10 mouse cellular contexts compared by ENCODE assay signal in genomic region chr8:13670011-13670471, GRCm38 (mm10). TPM values are rescaled to one million over a fixed set of nuclear protein-coding genes. Genes with fewer than 3 reads are reported as not detected.
A peak's percentile ranks its signal among the peaks of the same experiment; 100 is the strongest.
DNase-seq lines count a peak whose midpoint lies in the region; ATAC-seq and TF ChIP-seq lines count a peak whose summit lies in the region.
"Had no signal": no experiment of that assay in that cellular context is flagged by ENCODE, and none has a peak within 500 bp of the region (broad histone marks: within the 10 kb centered on the region; RNA-seq: fewer than 3 reads in every experiment).

No protein-coding gene starts in this region.

- H3K9me3 ChIP-seq in hindbrain, embryonic 13.5 days = no peaks in the 10 kb centered on the region
- no peaks in the 10 kb centered on the region for H3K9me3 ChIP-seq in hindbrain, embryonic 14.5 days (ENCODE audit: control insufficient read depth, low read length)

- no peak for TF ChIP-seq POLR2A in kidney, adult 2 months (IDR thresholded peaks at IDR 0.05; ENCODE audit: low read depth, low read length)

- no peak overlapping the region for H3K4me2 ChIP-seq in hindbrain, embryonic 13.5 days
- no peak overlapping the region for H3K4me2 ChIP-seq in hindbrain, embryonic 14.5 days (replicated peaks)

- WGBS in hindbrain, embryonic 13.5 days = 79% methylated on average over 17 of the region's 17 CpGs
- 88% methylated on average over 17 of the region's 17 CpGs for WGBS in hindbrain, embryonic 14.5 days
- 69% methylated on average over 17 of the region's 17 CpGs for WGBS in kidney, adult 2 months

- peaks cover 99% of the 10 kb centered on the region for H3K79me2 ChIP-seq in C2C12 (ENCODE audit: control insufficient read depth, insufficient read depth)

- no peak for ATAC-seq in hindbrain, embryonic 13.5 days (ENCODE audit: low FRiP score)
- ATAC-seq in hindbrain, embryonic 14.5 days (ENCODE audit: low FRiP score) = no peak
- ATAC-seq in megakaryocyte-erythroid progenitor cell, adult 5-6 weeks (replicated peaks; ENCODE audit: low FRiP score, low TSS enrichment, poor library complexity, severe bottlenecking) = no peak

- peak overlapping the region; percentile 8 for H3ac ChIP-seq in C2C12 (ENCODE audit: control insufficient read depth, insufficient read length, low read depth)

- H3K4me1 ChIP-seq in hindbrain, embryonic 13.5 days (replicated peaks) = peaks cover 40% of the 10 kb centered on the region
- H3K4me1 ChIP-seq in hindbrain, embryonic 14.5 days (replicated peaks; ENCODE audit: control insufficient read depth, insufficient read depth, low read length) = peaks cover 21% of the 10 kb centered on the region
- peaks cover 6% of the 10 kb centered on the region; the same call in 1 of the 2 replicates for H3K4me1 ChIP-seq in kidney, adult 2 months (ENCODE audit: control insufficient read depth, insufficient read depth, low read length)

- no peak overlapping the region for H3K4me3 ChIP-seq in hindbrain, embryonic 13.5 days
- H3K4me3 ChIP-seq in hindbrain, embryonic 14.5 days (replicated peaks; ENCODE audit: low read length) = no peak overlapping the region
- H3K4me3 ChIP-seq in C2C12 (ENCODE audit: insufficient read depth, poor library complexity, severe bottlenecking) = no peak overlapping the region
- no peak overlapping the region for H3K4me3 ChIP-seq in kidney, adult 2 months (ENCODE audit: insufficient read depth, low read depth, low read length)

- H3K9ac ChIP-seq in hindbrain, embryonic 13.5 days = peak overlapping the region; percentile 31; the same call in 1 of the 2 replicates
- H3K9ac ChIP-seq in hindbrain, embryonic 14.5 days = no peak overlapping the region
- H3K9ac ChIP-seq: liver, embryonic 14.5 days had no signal

- no peak for TF ChIP-seq CTCF in C2C12 (IDR thresholded peaks at IDR 0.05; ENCODE audit: control insufficient read depth, insufficient read depth, insufficient read length)
- no peak for TF ChIP-seq CTCF in kidney, adult 2 months (conservative IDR thresholded peaks at IDR 0.05; ENCODE audit: insufficient read depth, insufficient read length, low read depth, low read length)

- H3K27me3 ChIP-seq in hindbrain, embryonic 13.5 days = no peaks in the 10 kb centered on the region
- no peaks in the 10 kb centered on the region for H3K27me3 ChIP-seq in hindbrain, embryonic 14.5 days (ENCODE audit: control insufficient read depth, insufficient read depth, low read length)
- no peaks in the 10 kb centered on the region for H3K27me3 ChIP-seq in C2C12 (ENCODE audit: control insufficient read depth, insufficient read depth, insufficient read length)
- no peaks in the 10 kb centered on the region for H3K27me3 ChIP-seq in kidney, adult 2 months (replicated peaks; ENCODE audit: control insufficient read depth, insufficient read depth, low read length)

- peak overlapping the region; percentile 24; the same call in 1 of the 2 replicates for H3K27ac ChIP-seq in hindbrain, embryonic 13.5 days
- no peak overlapping the region for H3K27ac ChIP-seq in hindbrain, embryonic 14.5 days
- no peak overlapping the region for H3K27ac ChIP-seq in kidney, adult 2 months (ENCODE audit: insufficient read depth, low read depth, low read length)
- H3K27ac ChIP-seq: liver, embryonic 14.5 days had no signal

- no peak for DNase-seq in hindbrain, embryonic 14.5 days (ENCODE audit: low spot score)
- peak; percentile 74 for DNase-seq in cerebellum, postnatal 14 days
- peak; percentile 47 for DNase-seq in kidney, adult 2 months
- DNase-seq in natural killer cell, adult 2 months (ENCODE audit: low spot score in 2 of 2) = no peak
- DNase-seq in urinary bladder, postnatal 10 days (ENCODE audit: low spot score) = no peak
- DNase-seq: right cerebral cortex, postnatal 4 days had no signal

- H3K79me3 ChIP-seq in C2C12 (ENCODE audit: low read depth) = peaks cover 90% of the 10 kb centered on the region

- no peaks in the 10 kb centered on the region for H3K36me3 ChIP-seq in hindbrain, embryonic 13.5 days
- H3K36me3 ChIP-seq in hindbrain, embryonic 14.5 days (replicated peaks; ENCODE audit: control insufficient read depth, insufficient read depth) = no peaks in the 10 kb centered on the region
- H3K36me3 ChIP-seq in C2C12 (ENCODE audit: control insufficient read depth, insufficient read depth) = peaks cover 23% of the 10 kb centered on the region
- no peaks in the 10 kb centered on the region for H3K36me3 ChIP-seq in kidney, adult 2 months (ENCODE audit: control insufficient read depth, insufficient read depth, low read length)

TF ChIP-seq in C2C12, 6 proteins besides CTCF, POLR2A, EP300 and RAD21:
- TF ChIP-seq CEBPB (IDR thresholded peaks at IDR 0.05; ENCODE audit: low read depth) = no peak
- no peak for TF ChIP-seq MYOD1 (IDR thresholded peaks at IDR 0.05; ENCODE audit: control insufficient read depth, insufficient read length, low read depth)
- no peak for TF ChIP-seq FOSL1 (IDR thresholded peaks at IDR 0.05; ENCODE audit: insufficient read depth, low read length, poor library complexity, severe bottlenecking)
- no peak for TF ChIP-seq MAX (IDR thresholded peaks at IDR 0.05)
- TF ChIP-seq USF1 (IDR thresholded peaks at IDR 0.05; ENCODE audit: low read depth) = no peak
- TF ChIP-seq MYOG (IDR thresholded peaks at IDR 0.05; ENCODE audit: control insufficient read depth, extremely low read depth, insufficient read length) = no peak

RNA-seq across cellular contexts. Expression of gene Rasa3, which starts 7.4 kb away (rescaled TPM):
- 28.7 and 30.9 TPM in 2 replicates for polyA plus RNA-seq in hindbrain, embryonic 13.5 days (2015; fragmentation: Nextera tagmentation; extraction: Ambion mirVana)
- 32.6 and 37.3 TPM in 2 replicates for polyA plus RNA-seq in hindbrain, embryonic 14.5 days (2014; fragmentation: Nextera tagmentation; extraction: Ambion mirVana)
- 67.0 TPM for polyA plus RNA-seq in C2C12 (2012; fragmentation: generic; extraction: Trizol)
- polyA plus RNA-seq in kidney, adult 2 months (2012; rRNA removed) = 9.4 and 10.8 TPM in 2 replicates
- total RNA-seq in megakaryocyte-erythroid progenitor cell, adult 5-6 weeks (2014; fragmentation: Nextera tagmentation) = 34.4 and 36.2 TPM in 2 replicates
- 25.9 and 43.0 TPM in 2 replicates for total RNA-seq in megakaryocyte-erythroid progenitor cell, adult 5-6 weeks (2017)

RNA-seq across cellular contexts. Expression of gene Cfap97d2, which starts 35.6 kb away (rescaled TPM):
- polyA plus RNA-seq in hindbrain, embryonic 13.5 days (2015; fragmentation: Nextera tagmentation; extraction: Ambion mirVana) = 2.1 and 2.8 TPM in 2 replicates
- 0.73 and 1.7 TPM in 2 replicates for polyA plus RNA-seq in hindbrain, embryonic 14.5 days (2014; fragmentation: Nextera tagmentation; extraction: Ambion mirVana)
- polyA plus RNA-seq in C2C12 (2012; fragmentation: generic; extraction: Trizol) = not detected
- not detected in 2 replicates for polyA plus RNA-seq in kidney, adult 2 months (2012; rRNA removed)
- not detected in 2 replicates for total RNA-seq in megakaryocyte-erythroid progenitor cell, adult 5-6 weeks (2014; fragmentation: Nextera tagmentation)
- not detected in 2 replicates for total RNA-seq in megakaryocyte-erythroid progenitor cell, adult 5-6 weeks (2017)

Comparison
In these comparisons a context has a peak if more than half of its experiments do, and no peak if none do; other contexts are left out.
1. DNase-seq: peak in cerebellum, postnatal 14 days (2 of 2) and kidney, adult 2 months (single experiment); none in hindbrain, embryonic 14.5 days (single experiment), natural killer cell, adult 2 months (0 of 2) and urinary bladder, postnatal 10 days (single experiment).